Mouse (Mus musculus) brain, embryonic 14.5 days (tissue): Measurements from ENCODE around the gene Crat. TPM values are rescaled to one million over a fixed set of nuclear protein-coding genes. Genes with fewer than 3 reads are reported as not detected.

Experiments used
- DNase-seq: peaks from one replicate; pipeline ENCODE4 v3.0.0-alpha.2; 2011; ENCODE audit warnings: low read depth
- CTCF ChIP-seq: fragments of 200-500 bp; IDR thresholded peaks from 2 replicates; pipeline ENCODE4 v1.5.1; 2012; ENCODE audit warnings: inconsistent platforms, mild to moderate bottlenecking, moderate library complexity, borderline replicate concordance; ENCODE audit not compliant: insufficient read depth, insufficient read length; ENCODE audit errors: extremely low read depth
- POLR2A ChIP-seq: fragments of 200-500 bp; IDR thresholded peaks from 2 replicates; pipeline ENCODE4 v1.6.1; 2012; ENCODE audit warnings: mild to moderate bottlenecking, inconsistent platforms, borderline replicate concordance; ENCODE audit not compliant: poor library complexity, insufficient read depth, insufficient read length, severe bottlenecking; ENCODE audit errors: extremely low read depth
- polyA plus RNA-seq: library from polyadenylated mRNA; depleted of rRNA; stranded (reverse); fragments of >200 nt; gene quantifications from 2 replicates; pipeline ENCODE4 v1.2.3, GENCODE M21; 2012

Crat gene
- polyA plus RNA-seq, 1 experiment, result 31.3 TPM

- DNase-seq, result no peak
- no peak for TF ChIP-seq CTCF
- no peak for TF ChIP-seq POLR2A
These were observed 1.5 kb downstream of the Crat start for GRCm38 (mm10) chr2:30414101-30414500.

DNA sequence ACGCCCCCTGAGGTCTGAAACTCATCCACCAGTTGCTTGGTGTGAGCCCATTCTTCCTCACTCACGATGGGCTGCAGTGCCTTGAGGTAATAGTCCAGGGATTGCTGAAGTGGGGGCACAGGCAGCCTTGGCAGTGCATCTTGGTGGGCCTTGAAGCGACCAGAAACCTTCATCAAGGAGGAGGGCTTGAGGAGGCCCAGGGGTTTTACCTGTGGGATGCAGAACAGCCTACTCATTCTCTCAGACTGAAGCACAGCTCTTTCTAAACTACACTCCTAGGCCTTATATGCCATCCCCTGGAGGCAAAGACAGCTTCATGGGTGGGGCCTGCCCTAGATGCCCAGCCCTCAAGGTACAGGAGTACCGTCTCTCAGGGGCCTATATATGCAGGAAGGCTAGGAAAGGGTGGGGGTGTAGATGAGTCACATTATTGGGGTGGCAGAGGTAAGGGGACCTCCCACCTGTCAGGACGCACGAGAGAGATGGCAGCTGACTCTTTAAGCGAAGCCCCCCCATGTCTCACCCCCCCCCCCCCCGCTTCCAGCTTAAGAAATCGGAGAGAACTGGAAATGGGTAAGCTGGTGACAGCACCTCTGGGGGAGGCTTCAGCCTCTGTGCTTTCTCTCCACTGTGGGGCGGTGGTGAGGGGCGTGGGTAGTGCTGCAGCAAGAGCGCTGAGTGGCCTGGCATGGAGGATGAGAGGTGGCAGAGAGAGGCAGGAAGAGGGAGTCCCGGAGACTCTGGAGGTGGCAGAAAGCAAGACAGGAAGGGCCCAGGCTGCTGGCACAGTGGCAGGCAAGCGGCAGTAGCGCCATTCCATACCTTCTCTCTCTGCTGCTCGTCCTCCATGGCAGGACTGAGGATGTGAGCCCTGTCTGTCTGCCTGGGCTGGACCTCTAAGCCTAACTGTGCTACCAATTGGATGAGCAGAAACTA, 2.3 kb downstream of the Crat start:
- TF ChIP-seq POLR2A (no peak), CTCF (no peak)
- DNase-seq, result no peak

GRCm38 (mm10) chr2:30409454-30410176, 6.0 kb downstream of the Crat start:
- no peak for DNase-seq
- TF ChIP-seq CTCF, result no peak
- TF ChIP-seq POLR2A, result no peak

DNA sequence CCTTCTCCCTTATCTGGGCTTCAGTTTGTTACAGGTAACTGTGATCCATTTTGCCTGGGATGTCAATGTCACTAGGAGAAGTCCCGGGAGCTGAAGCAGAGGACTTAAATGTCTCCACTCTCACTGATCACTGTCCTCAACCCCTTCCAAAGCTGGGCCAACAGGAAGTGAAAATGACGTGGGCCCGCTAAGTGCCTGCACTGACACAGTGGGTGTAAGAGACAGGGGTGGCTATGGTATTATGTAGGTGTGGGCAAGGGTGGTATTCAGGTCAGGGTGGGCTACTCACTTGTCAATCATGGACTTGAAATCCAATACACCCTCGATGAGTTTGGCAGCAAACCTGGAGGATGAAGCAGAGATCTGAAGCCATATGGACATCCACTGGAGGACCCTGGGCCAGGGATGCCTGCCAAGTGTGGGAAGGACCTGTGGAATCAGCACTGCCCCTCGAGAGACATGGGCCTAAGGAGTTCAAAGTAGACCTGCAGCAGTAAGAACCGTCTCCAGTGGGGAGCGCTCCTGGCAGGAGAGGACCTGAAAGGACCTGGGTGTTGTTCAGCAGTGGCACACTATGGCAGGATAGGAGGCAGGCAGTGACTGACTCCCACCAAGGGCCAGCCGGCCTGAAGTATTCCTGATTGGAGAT, 7.0 kb downstream of the Crat start:
- no peak for TF ChIP-seq POLR2A
- TF ChIP-seq CTCF, result no peak
- no peak for DNase-seq

DNA sequence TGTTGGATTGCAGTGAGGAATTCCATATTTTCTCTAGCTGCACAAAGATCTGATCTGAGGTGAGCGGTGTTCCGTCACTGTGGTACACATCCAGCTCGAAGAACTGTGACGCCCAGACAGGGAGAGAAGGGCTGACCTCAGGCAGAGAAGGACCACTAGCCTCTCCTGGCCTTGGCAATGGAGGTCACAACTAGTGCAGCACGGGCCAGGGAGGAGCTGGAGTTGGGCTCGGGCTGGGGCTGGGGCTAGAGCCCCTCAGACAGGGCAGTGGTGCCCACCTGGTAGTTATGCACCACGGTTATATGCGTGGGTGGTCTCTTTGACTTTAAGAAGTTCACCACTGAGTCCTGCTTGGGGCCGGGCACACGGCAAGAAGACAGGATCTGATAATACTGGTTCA, 7.8 kb downstream of the Crat start:
- no peak for DNase-seq
- TF ChIP-seq CTCF (no peak), POLR2A (no peak)

- no peak for DNase-seq
- TF ChIP-seq POLR2A (no peak), CTCF (no peak)
These were observed 8.4 kb downstream of the Crat start for GRCm38 (mm10) chr2:30407221-30407620.

GRCm38 (mm10) chr2:30403870-30404269, 11.7 kb downstream of the Crat start:
- TF ChIP-seq POLR2A, result no peak
- no peak for TF ChIP-seq CTCF
- no peak for DNase-seq

- no peak for TF ChIP-seq POLR2A
- no peak for TF ChIP-seq CTCF
- no peak for DNase-seq
These were observed 12.8 kb downstream of the Crat start for GRCm38 (mm10) chr2:30402843-30403242.

DNA sequence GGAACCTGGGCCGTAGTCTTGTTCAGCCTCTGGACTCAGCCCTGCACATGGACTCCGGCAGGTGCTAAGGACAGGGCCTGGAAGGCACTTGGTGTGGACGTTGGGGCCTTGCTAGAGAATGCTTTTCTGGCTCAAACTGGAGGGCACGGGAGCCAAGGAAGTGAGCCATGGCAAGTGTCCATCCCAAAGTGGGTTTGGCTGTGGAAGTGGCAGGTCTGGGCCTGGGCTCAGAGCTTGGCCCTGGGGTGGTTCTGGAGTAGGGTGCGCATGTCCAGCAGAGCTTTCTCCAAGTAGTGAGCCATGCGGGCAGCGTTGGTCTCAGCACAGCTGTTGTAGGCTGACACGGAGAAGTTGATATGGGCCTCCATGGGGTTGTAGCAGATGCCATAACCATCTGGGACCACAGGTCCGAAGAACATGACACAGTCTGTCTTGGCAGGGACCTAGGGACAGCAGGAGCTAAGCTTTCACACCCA, 13.2 kb downstream of the Crat start:
- no peak for DNase-seq
- TF ChIP-seq CTCF, result no peak
- TF ChIP-seq POLR2A, result no peak

- DNase-seq, result peak; percentile 11
- TF ChIP-seq POLR2A (no peak), CTCF (no peak)
These were observed 14.0 kb downstream of the Crat start for GRCm38 (mm10) chr2:30401581-30401980.
